Mouse (Mus musculus): ENCODE data around the gene Gjc1. TPM values are rescaled to one million over a fixed set of nuclear protein-coding genes. Genes with fewer than 3 reads are reported as not detected.

Gene Gjc1
- total RNA-seq, 2 experiments from 2014 or later, result 24.4 to 27.6 TPM

Other genes with a start within 250 kb of the Gjc1 start
- gene Gm11627, start 240.2 kb downstream of the Gjc1 start, total RNA-seq (2021), result under 1 TPM; 0.51 to 0.64 TPM
- gene Fzd2, start 215.3 kb downstream of the Gjc1 start, total RNA-seq (2021), result 1 to 10 TPM; 6.3 to 7.2 TPM
- not detected for gene Meioc, start 156.0 kb downstream of the Gjc1 start, total RNA-seq (2021)
- gene Ccdc43, start 121.9 kb downstream of the Gjc1 start, total RNA-seq (2021), result 10 to 100 TPM; 20.7 to 23.6 TPM
- 10 to 100 TPM; 18.6 to 45.3 TPM for gene Adam11, start 58.3 kb downstream of the Gjc1 start, total RNA-seq (2021)
- 1 to 10 TPM; 2.3 to 3.3 TPM for gene Higd1b, start 16.1 kb upstream of the Gjc1 start, total RNA-seq (2021)
- 10 to 100 TPM; 67.6 to 87.0 TPM for gene Eftud2, start 61.3 kb upstream of the Gjc1 start, total RNA-seq (2021)
- gene Ccdc103, start 61.5 kb upstream of the Gjc1 start, total RNA-seq (2021), result under 1 TPM; 0.21 to 0.27 TPM
- gene Fam187a, start 65.5 kb upstream of the Gjc1 start, total RNA-seq (2021), result not detected
- under 1 TPM; 0.90 to 0.91 TPM for gene Gfap, start 81.2 kb upstream of the Gjc1 start, total RNA-seq (2021)
- 10 to 100 TPM in 1 of 2 experiments, 1 to 10 TPM in 1; 6.9 to 10.4 TPM for gene Kif18b, start 105.4 kb upstream of the Gjc1 start, total RNA-seq (2021)
- 10 to 100 TPM; 31.9 to 34.6 TPM for gene C1ql1, start 127.0 kb upstream of the Gjc1 start, total RNA-seq (2021)
- 10 to 100 TPM; 81.8 to 85.9 TPM for gene Nmt1, start 208.5 kb upstream of the Gjc1 start, total RNA-seq (2021)
- 10 to 100 TPM; 65.6 to 74.8 TPM for gene Dcakd, start 208.6 kb upstream of the Gjc1 start, total RNA-seq (2021)